Mouse (Mus musculus) urinary bladder, postnatal 4 days (tissue): Measurements from ENCODE around the gene Olfr653.

Source experiments
- DNase-seq, 2 experiments: peaks; one replicate each; pipeline ENCODE4 v3.0.0; 2021 to 2022; ENCODE audit warnings: low spot score in 2 of 2

Gene Olfr653

DNA sequence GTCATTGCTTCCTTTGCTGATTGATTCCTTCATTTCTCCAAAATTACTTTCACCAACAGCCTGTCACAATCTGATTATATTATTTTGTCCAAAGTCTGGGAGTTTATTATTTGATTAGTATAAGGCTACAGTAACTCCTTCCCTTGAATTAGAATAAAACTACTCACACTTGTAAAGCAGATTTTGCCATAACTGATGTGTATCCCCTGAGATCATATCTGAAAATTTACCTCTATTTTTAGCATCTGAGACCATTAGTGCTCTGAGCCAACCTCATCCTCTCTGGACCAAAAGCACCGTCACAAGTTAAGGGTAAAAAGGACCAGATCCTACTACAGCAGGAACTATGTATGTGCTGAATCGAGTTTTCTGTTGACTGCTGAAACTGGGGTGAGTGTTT lies at the start of gene Olfr653:
TSS of gene Olfr653 (plus strand) at position 301 of the 400 bp plus-strand sequence.
- no peak for DNase-seq

DNA sequence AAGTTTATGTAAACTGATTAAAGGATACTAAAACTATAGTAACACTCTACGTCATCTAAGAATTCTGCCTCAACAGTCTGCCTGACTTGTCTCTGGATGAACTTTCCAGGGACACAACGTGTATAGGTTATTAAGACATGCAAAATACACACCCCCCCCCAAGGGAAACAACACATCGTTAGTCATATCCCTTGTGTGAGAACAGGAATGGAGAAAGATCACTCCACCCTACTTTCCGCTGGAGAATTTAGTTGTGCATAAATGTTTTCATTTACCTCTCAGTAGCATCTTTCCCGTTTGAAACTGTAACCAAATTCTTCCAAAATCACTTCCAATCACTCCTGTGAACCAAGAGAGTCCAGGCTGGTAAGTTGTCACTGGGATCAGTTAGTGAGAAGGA lies 27.3 kb upstream of the Olfr653 start, which contains the start of gene Olfr651:
TSS of gene Olfr651 (plus strand) at position 301 of the 400 bp plus-strand sequence.
- DNase-seq = no peak

DNA sequence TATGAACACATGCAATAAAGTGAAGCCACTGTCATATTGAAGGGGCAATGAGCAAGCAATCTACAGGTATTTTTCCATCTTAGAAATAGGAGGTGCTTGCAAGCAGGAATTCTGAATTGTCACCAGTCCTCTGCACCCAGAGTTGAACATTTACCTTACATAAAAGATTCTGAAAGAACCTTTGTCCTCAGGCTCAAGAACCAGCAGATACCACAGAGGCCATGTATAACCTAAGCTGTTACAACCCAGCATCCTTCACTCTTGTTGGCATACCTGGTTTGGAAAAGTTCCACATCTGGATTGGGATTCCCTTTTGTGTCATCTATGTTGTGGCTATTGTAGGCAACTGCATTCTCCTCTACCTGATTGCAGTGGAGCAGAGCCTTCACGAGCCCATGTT lies 24.4 kb upstream of the Olfr653 start:
- DNase-seq = no peak

DNA sequence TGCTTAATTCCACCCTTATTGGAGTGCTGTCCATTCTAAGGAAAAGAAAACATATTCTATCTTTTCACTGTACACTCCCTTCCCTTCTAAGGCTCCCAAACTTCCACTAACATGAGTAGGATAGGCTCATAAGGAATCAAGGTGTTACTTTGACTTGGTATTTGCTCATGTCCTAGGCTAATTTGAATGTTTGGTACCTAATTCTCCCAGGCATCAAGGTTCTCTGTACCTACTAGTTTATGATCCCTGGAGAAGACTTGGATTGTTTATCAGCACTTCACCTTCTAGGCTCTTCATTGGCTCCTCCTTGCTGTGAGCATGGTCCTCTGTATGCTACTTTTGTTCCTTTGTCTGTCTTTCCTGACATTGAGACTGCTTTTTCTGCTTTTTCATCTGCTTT lies 16.5 kb upstream of the Olfr653 start, which contains the start of gene Olfr652:
TSS of gene Olfr652 (plus strand) at position 301 of the 400 bp plus-strand sequence.
- no peak for DNase-seq

DNA sequence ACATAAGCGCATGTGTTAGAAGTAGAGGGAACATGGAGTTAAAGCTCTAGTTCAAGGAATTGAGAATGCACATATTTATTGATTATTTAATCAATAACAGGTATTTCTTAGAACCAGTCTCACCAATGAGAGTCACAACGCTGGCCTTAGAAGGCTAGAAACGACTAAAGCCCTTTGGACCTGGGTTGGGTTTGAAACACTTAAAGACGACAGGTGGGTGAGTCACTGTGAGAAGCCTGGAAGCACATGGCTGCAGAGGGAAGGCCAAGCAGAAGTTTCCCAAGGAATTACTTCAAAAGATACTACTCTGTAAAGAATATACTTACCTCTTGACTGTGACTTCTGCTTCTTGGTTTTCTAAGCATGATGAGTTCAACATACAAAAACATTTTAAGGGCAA lies 3.7 kb downstream of the Olfr653 start:
- DNase-seq = no peak

DNA sequence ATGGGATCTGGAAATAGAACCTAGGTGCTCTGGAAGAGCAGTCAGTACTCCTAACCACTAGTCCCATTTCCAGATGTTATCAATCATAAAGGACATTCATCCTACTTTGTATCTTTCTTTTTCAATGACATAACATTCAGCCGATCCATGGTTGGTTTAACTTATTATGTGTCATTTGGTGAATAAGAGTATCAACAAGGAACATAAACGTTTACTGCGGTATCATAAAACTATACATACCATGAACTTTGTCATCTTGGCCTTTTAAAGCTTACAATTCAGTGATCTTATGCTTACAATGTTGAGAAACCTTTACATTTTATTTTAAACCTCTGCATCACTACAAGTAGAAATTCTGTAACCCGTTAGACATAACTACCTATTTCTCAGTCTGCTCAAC lies 4.3 kb downstream of the Olfr653 start:
- no peak for DNase-seq

DNA sequence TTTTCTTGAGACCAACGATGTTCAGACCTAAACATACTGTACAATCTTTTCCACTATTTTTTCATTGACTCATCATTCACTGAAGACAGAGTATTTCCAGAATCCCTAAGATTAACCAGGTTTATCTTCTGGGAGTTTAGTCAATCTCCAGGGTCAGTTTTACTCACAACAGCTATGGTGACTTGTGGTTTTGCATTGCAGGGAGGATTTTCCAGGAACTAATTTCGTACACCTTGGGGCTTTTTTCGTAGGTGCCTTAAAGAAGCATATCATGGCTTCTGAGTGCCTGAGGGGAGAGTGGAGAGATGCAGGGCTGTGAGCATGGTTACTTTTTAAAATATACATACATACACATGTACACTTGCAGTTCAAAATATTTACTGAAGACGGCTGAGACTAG lies 9.6 kb downstream of the Olfr653 start, which contains the start of gene Olfr654:
TSS of gene Olfr654 (plus strand) at position 301 of the 400 bp plus-strand sequence.
- DNase-seq = no peak

DNA sequence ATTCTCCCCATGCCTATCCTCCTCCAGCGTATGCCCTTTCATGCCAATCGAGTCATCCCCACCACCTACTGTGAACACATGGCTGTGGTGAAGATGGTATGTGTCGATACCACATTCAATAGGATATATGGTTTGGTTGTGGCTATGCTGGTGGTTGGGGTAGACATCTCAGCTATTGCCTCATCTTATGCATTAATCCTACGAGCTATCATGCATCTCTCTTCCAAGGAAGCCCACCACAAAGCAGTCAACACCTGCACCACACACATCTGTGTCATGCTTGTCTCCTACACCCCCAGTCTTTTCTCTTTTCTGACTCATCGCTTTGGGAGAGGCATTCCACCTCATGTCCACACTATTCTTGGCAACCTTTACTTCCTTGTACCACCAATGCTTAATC lies 11.2 kb downstream of the Olfr653 start:
- DNase-seq = no peak

DNA sequence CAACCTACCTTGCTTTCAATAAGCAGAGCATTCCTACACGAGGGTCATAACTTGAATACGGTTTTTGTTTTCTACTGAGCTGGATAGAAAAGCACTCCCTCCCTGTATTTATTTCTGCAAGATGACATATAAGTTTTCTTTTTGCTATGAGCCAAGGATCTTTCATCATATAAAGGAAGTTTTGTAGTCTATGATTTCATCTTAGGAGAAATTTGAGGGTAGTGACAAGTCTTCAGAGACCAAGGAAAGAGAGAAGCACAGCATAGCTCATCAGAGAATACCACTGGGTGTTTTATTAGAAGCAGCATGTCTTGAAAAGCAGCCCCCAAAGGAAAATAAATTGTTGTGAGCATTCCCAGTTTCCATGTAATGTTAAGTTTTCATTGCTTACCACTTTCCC lies 24.6 kb downstream of the Olfr653 start, which contains the start of gene Olfr655:
TSS of gene Olfr655 (minus strand) at position 101 of the 400 bp plus-strand sequence.
- no peak for DNase-seq

DNA sequence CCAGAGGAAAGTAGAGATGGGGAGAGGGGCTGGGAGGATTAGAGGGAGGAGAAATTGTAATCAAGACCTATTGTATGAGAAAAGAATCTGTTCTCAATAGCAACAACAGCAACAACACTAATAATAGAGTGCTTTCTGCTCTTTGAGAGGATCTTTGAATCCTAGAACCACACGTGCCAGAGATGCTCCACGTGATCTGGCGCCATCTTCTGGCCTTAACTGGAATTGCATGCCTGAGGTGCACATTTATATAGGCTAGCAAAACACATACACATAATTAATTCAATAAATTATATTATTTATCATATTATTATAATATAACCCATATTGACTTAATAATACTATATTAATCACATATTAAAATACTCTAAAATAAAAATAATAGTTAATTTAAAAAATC lies 26.1 kb downstream of the Olfr653 start:
- DNase-seq = no peak

DNA sequence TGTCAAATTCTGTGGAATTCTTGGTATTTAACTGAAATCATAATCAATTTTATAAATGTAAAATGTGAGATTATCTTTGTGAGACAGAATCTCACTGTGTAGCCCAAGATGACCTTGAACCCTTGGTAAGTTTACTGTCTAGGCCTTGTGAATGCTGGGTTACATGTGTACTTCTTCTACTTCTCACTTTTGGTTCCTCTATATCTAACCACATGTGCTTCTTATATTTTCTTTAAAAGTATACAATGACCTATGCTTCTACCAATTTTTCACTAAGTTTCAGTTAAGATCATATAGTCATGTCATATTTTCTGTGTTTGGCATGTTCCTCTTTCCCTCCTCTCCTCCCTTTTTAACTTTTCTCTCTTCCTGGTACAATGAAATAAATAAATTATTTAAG lies 27.6 kb downstream of the Olfr653 start:
- no peak for DNase-seq

DNA sequence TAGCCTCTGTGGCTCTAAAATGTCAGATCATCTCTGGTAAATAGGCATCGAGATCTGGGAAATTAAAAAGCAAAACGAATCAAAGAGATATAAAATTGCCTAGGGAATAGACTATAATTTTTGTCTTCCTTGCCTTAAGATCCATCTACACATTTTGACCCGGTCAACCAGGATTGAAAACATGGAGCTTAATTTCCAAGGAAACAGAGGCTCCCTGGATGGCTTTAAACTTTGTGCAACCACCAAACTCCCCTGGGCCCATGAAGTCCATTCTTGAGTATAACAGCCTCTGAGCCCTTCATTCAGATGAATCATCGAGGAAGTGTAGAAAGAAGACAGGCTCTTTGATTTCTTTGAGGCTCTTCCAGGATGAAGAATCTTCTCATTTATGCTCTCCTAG lies 36.5 kb downstream of the Olfr653 start, which contains the start of gene Olfr656:
TSS of gene Olfr656 (plus strand) at position 301 of the 400 bp plus-strand sequence.
- no peak for DNase-seq

DNA sequence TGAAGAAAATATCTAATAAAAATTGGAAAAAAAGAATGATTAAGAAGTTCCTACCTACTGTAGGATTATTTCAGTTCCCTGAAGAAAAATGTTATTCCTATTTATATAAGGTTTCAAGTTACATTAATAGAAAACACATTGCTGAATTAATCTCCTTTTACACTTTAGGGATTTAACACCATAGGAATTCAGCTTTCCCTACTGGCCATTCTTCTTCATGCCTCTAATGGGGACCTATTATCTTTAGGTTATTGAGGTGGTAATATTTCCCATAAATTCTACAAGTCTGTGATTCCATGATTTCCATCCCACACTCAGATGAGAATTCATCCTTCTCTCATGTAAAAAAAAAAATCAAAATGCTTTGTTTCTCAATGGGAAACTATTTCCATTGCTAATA lies 47.4 kb downstream of the Olfr653 start, which contains the start of gene Olfr657:
TSS of gene Olfr657 (plus strand) at position 301 of the 400 bp plus-strand sequence.
- DNase-seq = no peak
